Mouse (Mus musculus): ENCODE data around the gene Pef1.

Pef1 gene

DNA sequence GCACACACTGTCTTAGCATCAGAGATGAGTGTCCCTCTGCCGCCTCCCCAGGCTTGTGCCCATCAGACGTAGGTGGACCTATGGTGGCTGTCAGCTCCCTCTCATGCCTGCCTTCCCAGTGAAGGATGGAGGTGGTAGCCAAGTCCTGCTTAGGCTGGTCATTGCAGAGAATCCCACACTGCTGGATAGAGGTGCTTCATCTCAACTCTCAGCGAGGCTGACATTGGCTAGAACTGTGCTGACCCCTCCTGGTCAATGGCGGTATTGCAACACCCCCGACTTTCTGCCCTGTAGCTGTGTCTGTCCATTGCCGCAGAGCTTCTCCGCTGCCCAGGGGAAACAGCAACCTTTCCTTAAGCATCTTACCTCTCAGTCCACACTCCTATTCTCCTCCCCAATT is 15.1 kb upstream of the Pef1 start:
- DNase-seq (ENCODE audit: low read depth, low spot score): peak; percentile 74

DNA sequence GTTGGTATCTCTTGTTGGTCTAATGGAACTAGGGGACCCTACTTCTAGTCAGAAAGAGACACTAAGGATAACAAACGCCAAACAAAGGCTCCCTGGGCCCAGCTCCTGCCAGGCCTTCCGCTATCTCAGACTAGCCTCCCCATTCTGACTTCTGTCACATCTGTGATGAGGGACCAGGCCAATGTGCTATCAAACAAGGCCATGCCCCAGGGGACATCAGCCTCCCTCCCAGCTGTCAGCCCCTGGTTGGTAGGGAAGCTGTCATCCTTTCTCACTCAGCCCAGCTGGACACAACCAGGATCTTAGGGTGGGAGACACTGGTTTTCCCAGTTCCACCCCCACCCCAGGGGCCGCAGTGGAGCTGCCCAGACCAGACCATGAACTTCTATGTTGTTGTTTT is 7.2 kb upstream of the Pef1 start:
- no peak for DNase-seq (ENCODE audit: low read depth, low spot score)

DNA sequence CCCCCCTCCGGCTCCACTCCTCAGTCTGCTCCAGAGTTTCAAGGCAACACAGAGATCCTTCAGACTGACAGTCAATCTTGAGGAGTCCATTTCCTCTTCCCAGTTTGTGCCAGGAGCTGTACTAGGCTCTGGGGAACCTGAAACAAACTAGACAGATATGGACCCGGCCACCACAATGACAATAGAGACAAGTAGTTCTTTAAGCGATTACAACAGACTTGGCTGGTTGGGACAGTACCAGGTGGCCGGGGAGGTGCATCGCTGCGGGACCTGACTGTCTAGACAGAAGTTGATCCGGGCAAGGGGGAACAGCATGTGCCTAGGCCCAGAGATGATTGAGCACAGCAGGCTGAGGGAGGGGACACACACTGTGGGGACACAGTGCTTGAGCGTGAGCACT is 1.2 kb upstream of the Pef1 start:
- DNase-seq (ENCODE audit: low read depth, low spot score): no peak

DNA sequence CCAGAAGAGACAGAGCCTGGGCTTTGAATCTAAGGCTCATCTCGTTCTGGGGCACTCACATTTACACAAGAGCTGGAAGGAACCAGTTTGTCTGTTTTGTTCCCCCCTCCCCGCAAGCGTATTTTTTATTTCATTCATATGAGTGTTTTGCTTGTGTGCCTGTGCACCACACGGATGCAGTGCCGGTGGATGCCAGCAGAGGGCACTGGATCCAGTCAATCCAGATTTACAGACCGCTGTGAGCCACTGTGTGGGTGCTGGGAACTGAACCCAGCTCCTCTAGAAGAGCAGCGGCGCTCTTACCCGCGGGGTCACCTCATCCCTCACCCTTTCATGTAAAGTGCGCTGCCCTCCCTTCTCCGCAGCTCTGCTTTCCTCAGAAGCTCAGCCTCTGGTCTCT is 1.3 kb downstream of the Pef1 start:
- no peak for DNase-seq (ENCODE audit: low read depth, low spot score)

DNA sequence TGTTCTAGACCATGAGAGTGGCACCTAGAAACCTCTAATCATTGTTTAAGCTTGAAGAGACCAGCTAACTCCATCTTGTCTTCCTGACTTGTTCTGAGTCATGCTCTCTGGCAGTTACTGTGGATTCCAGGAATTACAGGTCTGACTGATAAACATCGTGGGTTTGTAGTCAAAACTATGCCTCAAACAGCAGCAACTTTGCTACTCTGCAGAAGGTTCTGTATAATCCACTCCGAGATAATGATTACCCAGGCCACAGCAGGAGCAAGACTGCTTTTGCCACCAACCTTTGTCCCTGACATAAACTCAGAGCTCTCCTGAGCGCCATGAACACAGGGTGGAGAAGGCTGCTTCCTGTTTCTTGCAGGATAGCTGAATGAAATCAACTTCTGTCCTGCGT is 2.2 kb downstream of the Pef1 start:
- DNase-seq (ENCODE audit: low read depth, low spot score): no peak

DNA sequence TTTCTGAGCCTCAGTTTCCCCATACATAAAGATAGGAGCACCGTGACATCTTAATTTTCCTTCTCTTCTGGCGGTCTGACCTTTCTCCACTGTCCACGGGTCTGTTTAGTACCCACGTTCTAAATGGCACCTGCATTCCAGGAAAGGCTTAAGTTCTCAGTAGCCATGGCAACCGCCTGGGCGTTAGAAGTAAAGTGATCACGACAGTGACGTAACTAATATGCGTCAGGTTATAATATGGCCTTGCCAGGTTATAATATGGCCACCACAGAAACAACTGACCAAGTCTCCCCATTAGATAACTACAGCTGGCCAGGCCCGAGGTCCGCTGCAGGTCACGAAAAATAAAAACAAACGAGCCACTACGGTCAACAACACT is 4.7 kb downstream of the Pef1 start:
- DNase-seq (ENCODE audit: low read depth, low spot score): peak; percentile 88

DNA sequence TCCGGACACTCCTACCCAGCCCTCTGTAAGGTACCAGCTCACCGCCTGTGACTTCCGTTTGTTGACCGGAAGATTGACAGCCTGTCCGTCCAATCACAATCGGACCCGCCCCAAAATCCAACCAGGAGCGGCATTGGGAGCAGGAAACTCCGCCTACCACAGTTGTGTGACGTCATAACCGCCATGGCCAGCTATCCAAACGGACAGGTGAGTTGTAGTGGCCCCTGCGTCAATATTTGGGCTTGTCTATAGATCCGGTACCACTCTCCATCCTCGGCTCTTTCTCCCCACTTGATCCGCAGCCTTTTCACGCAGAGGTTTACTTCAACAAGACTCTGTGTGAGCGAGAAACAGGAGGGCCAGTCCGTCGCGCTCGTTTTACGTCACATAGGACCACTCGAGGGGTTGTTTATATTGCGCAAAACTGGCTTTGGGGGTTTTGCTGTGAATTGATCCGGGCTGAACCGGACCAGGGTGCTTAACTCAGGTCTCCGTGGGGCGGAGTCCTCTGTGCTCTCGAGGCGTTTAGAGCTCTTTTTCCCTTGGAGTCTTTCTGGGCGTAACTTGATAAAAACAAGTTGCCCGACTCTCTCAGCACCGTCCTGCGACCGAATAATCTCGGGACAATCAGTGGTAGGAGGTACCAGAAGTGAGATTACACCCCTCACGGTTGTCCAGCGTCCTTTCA is 5.2 kb downstream of the Pef1 start:
- peak; percentile 99 for DNase-seq (ENCODE audit: low read depth, low spot score)

DNA sequence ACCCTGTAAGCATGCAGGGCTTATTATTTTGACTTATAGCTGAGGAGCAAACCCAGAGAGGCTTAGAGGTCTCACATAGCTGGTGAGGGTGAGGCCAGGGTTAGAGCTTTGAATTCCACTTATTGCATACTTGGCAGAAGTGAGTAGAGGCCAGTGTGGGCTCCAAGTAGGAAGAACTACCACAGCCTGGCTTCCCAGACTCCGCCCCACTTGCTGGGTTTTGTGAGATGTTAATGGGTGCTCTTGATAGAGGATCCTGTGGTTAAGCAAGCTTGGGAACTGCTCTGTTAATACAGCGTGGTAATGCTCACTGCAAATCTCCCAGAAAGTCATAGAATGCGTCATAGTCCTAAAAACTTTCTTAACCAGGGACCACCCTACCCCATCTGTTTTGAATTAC is 6.6 kb downstream of the Pef1 start:
- DNase-seq (ENCODE audit: low read depth, low spot score): no peak

DNA sequence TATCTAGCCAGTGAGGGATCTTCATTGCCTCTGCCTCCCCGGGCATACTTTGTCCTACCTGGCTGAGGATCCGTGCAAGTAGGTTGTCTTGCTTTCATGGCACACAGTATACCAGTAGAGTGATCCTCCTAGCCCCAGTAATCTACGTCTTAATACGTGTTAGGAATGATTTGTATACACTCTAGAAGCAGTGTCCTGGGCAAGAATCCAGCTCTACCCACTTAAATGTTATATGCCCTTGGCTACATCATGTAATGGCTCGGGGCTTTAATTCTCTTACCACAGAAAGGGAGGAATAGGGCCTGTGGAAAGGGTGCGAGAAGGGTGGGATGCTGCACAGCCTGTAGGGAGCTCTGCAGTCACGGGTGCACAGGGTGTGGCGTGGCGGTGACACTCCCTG is 7.3 kb downstream of the Pef1 start:
- DNase-seq (ENCODE audit: low read depth, low spot score): no peak

DNA sequence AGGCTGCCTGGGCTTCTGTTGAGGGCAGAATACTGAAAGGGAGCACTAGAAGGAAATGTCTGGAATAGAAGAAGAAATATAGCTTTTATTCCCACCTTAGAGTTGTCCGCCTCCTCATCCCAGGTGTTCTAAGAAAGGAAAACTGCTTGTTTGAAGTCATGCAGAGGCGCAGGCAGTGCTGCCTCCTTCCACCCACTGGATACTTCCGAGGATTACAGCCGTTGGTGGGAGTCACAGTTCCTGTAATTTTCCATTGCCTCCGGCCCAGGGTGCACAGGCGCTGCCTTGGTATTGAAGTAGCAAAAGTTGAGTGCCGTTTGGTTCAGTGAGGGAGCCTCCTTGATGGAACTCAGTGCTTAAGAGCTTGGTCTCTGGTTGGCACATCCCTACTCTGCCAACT is 7.7 kb downstream of the Pef1 start:
- DNase-seq (ENCODE audit: low read depth, low spot score): no peak

DNA sequence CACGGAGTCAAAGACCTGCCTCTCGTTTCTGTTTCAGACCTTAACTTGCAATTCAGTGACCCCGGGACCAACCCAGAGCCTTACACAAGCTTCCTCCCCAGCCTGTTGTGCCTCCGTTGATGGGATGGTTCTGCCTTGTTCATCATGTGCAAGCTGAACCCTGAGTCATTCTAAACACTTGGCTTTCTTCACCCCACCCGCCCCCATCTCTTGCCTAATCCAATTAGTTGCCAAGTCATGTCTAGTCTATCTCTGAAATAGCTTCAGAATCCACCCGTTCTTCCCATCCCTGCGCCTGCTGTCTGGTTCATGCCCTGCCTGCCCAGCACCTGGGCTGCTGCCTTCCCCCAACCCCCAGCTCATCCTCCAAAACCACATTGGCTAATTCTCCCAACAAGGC is 9.9 kb downstream of the Pef1 start:
- no peak for DNase-seq (ENCODE audit: low read depth, low spot score)

DNA sequence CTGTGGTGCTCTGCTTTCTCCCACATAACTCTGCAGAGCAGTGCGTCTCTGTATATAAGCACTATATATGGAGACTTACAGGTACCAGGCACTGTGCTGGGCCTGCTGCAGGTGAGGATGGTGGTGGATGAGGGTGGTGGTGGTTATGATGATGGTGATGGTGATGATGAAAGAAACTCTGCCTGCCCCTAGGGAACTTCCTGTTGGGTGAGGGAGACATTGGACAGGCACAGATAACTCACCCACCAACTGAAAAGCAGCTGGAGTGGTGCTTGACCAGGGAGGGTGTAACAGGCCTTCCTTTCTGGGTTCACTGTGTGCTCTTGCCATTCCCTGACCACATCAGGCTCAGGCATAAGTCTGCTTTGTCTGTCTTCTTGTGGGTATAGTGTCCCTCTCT is 10.4 kb downstream of the Pef1 start:
- no peak for DNase-seq (ENCODE audit: low read depth, low spot score)

DNA sequence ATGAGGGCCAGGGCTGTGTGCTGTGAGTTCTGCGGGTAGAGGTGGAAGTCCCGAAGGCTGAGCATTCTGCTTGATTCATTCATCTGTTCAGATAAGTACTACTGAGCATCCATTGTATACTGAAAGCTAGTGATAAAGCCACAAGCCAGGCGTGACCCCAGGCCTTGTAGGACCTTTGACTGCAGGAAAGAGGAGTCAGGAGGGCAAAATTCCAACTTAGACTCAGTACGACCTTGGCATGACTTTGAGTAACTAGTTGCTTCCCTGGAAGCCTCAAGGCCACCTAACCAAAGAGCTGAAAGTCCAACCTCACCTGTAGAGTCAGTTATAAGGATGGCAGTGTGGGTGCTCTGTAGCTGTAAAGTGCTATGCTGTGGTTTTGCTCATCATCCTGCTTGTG is 18.4 kb downstream of the Pef1 start:
- no peak for DNase-seq (ENCODE audit: low read depth, low spot score)

DNA sequence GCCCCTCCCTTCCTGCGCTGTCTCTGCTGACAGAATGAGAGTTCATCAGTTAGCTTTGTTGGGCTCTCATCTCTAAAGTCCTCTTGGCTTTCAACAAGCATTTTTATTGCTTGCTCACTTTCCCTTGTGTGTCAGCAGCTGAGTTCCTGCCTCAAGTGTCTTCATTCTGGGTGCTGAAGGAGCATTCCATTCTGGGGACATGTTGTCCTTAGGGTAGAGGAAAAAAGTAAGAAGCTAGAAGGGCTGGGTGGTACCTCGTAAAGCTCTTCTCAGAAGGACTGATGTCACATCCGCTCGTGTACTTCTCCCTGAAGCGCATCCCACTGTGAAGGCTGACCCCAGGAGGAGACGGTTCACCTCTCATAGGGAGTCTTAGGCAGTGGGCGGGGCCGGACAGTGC is 19.2 kb downstream of the Pef1 start:
- DNase-seq (ENCODE audit: low read depth, low spot score): no peak

DNA sequence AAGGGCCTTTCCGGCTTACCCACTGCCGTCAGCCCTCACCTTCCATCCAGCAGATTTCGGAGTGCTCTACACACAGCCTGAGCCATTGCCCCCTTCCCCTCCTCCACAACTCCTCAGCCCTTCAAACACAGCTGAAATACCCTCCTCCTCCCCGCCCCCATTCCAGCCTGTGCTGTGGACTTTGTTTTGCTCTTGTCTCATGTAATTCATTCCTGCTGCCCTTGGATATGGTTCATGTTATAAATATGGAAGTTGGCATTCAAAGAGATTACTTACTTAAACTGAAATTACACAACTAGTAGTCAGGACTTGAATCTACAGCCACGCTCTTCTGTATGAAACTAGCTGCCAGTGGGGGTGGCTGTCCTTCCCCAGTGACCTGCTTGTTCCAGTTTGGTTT is 20.7 kb downstream of the Pef1 start:
- no peak for DNase-seq (ENCODE audit: low read depth, low spot score)

DNA sequence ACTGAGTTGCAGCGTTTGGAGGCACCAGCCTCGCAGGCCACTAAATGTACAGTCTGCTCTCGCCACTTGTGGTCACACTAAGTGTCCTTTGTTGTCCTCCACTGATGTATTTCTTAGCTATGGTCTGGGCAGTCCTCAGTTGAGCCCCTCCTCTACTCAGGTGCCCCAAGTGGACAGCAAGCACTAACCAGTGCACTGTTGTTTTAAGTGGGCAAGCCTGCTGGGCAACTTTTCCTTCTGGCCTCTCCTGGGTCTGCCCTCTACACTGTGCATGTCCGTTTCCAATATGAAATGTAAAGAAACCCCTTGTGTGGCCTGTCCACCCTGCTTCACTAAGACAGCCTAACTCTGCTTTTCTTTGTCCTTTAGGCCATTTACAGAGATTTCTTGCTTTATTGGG is 21.8 kb downstream of the Pef1 start:
- no peak for DNase-seq (ENCODE audit: low read depth, low spot score)

DNA sequence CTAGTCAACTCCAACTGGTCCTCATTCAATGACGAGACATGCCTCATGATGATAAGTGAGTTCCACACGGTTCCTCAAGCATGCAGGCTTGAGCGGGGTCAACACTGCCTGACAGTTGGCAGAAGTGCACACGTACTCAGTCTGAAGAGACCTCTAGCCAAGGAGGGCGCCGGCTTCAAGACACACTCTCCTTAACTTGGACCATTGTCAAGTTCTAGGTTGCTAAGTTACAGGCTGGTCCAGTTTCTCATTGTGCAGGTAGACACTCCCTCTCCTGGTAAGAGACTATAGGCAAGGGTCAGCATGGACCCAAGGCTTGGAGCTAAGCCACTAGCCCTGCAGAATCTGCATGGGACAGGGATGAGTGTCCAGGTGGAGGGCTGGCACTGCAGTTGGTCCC is 22.8 kb downstream of the Pef1 start:
- DNase-seq (ENCODE audit: low read depth, low spot score): no peak

DNA sequence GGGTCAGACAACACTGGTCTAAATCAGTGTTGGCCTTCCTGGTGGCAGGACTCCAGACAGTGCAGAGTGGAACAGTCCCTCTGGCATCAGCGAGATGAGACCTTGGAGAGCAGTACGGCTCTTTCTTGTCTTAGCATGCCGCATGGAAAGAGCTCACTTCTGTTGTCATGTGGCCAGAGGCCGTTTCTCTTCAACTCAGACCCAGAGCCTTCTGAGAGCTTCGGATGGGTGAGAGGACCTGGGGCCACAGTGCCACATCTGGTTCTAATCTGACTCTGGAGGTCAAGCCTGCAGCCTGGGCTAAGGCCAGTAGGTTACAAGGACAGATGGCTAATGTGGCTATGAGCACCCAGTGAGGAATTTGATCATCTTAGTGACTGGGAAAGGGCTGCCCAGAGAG is 23.6 kb downstream of the Pef1 start:
- no peak for DNase-seq (ENCODE audit: low read depth, low spot score)

DNA sequence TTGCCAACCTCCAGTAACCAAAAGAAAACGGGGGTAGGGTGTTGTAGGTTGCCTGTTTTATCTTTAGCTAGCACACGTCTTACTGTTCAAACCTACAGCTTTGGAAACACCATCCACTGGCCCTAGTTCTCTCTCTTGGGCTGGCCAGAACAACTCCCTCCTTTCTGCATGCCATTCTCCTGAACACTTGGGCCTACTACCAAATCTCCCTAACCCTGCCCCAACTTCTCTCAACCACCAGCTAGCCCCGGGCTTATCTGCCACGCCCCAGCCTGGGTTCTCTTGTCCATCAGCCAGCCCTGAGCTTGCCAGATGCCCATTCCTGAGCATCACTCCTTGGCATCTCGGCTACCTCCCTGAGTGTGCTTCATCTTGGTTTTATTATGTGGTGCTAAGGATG is 26.5 kb downstream of the Pef1 start:
- DNase-seq (ENCODE audit: low read depth, low spot score): no peak

DNA sequence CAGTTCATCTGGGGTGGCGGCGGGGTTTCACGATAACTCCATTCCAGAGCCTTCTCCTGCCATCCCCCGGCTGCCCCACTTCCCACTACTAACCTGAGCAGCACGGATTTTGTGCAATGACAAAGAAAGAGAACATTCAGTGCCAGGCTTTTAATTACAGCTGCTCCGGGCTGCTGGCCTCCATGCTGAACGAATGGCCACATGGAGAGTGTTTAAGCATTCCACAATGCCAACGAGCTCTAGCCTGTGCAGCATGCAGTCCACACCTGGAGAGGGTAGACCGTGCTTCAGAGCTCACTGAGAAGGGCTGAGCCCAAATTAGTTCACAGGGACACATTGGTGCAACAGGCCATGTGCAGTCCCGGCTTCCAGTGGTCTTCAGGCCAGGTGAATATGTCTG is 27.7 kb downstream of the Pef1 start:
- no peak for DNase-seq (ENCODE audit: low read depth, low spot score)

DNA sequence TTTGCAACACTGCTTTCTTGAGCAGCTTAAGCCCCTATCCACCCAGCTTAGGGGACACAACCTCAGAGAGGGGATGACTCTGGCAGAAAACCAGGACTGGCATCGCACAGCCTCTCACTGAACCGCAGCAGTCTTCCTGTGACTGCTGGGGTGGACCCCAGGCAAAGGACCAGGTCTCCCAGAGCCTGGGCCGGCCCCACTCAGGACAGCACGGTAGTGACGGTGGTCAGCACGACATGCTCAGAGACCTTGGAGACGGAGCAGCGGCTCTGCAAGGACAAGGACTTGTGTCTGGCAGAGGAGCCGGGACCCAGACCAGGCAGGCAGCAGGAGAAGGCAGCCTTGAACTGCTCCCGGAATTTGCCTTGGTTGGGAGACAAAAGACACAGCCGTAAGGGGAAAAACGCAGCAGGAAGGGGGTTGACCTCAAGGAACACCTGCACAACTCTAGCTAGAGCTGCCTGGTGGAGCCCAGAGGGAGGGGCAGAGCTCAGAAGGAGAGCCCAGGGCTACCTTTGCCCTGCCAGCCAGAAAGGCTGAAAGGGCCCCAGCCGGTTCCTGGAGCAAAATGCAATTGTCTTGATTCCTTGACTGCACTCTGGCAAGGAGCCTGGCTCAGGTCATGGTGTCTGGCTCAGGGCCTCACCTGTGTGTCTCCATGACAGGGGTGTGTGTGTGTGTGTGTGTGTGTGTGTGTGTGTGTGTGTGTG is 28.4 kb downstream of the Pef1 start:
- DNase-seq (ENCODE audit: low read depth, low spot score): no peak

DNA sequence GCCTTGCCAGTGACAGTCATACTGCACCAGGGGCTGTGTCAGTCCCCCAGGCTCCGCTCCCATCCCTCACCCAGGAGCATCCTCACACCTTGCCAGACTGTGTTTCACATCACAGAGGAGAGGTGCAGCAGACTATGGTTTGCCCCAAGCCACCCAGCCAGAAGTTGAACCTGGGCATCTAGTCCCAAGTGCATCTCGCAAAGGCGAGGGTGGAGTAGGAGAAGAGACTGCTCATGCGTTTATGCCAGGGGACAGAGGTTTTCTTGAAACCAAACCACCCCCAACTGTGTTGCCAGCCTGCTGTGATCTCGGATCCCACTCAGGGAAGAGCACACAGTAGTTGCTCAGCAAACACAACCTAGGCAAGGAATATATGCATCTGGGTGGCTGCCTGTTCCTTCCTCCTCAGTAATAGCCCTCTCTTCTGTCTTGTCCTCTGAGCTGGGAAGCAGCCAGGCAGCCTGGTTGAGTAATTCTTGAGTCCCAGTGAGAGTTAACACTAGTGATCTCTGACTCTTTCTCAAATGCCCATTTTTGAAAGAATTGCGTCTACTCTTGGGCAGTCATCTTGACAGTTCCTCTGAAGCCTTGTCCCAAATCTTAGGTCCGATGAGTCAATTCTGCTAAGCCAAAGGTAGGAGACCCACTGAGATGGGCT is 29.2 kb downstream of the Pef1 start:
- DNase-seq (ENCODE audit: low read depth, low spot score): no peak

DNA sequence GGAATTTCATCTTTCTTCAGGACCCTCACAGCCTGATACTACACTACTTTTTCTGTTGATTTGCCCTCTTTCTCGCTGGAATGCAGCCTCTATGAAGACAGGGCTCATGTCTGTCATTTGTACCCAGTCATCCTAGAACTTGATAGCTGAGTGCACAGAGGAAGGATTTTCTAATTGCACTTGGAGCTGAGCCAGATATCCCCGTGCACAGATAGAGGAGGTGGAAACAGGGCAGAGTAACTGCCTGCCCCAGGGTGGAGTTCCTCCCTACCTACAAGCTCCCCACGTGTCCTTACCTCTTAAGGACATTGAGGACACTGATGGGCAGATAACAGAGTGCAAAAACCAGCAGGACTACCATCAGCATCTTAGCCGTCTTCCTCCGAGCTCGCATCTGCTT is 31.0 kb downstream of the Pef1 start:
- DNase-seq (ENCODE audit: low read depth, low spot score): no peak

Data from retina, postnatal 7 days (tissue).